Mouse (Mus musculus) heart, postnatal 0 days (tissue): ENCODE data around the gene Hirip3.

ENCODE experiments used
- CTCF ChIP-seq: IDR thresholded peaks from 2 replicates; pipeline ENCODE4 v1.5.1; 2016; ENCODE audit warnings: antibody characterized with exemption, control low read depth, low read depth
- EP300 ChIP-seq: IDR thresholded peaks from 2 replicates; pipeline ENCODE4 v1.6.1; 2016; ENCODE audit warnings: antibody characterized with exemption, low read depth

- TF ChIP-seq EP300 (no peak), CTCF (no peak)
Measured at GRCm38 (mm10) chr7:126853454-126853853, 8.3 kb upstream of the Hirip3 start.
